Mouse (Mus musculus) cerebellum, adult 2 months (tissue): ENCODE results near the gene Zranb2.

Experiments used
- CTCF ChIP-seq: fragments of 200-500 bp; IDR thresholded peaks from 2 replicates; pipeline ENCODE4 v1.5.1; 2011; ENCODE audit warnings: low read depth, mild to moderate bottlenecking, control low read depth, low read length, moderate library complexity, borderline replicate concordance; ENCODE audit not compliant: insufficient read depth
- POLR2A ChIP-seq: fragments of 200-500 bp; IDR thresholded peaks from 2 replicates; pipeline ENCODE4 v1.6.1; 2011; ENCODE audit warnings: low read length, control low read depth, borderline replicate concordance; ENCODE audit not compliant: insufficient read depth

DNA sequence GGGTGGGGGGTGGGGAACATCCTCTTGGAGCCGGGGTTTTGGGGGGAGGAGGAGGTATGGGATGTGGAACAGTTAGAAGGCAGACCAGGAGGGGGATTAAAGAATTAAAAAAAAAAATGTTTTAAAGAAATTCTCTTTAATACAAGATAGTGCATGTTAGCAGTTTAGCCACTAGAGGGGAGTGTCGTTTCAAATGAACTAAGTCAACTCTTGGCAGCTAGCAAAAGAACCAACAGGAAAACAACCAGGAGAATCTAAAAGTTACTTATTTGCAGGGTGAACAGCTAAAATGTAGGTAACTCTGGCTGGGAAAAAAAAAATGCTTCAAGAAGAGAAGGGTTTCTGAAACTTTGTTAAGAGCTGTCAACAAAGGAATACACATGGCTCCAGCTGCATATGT lies 31.2 kb downstream of the Zranb2 start:
- TF ChIP-seq POLR2A (no peak), CTCF (no peak)
